In the genomic region with DNA sequence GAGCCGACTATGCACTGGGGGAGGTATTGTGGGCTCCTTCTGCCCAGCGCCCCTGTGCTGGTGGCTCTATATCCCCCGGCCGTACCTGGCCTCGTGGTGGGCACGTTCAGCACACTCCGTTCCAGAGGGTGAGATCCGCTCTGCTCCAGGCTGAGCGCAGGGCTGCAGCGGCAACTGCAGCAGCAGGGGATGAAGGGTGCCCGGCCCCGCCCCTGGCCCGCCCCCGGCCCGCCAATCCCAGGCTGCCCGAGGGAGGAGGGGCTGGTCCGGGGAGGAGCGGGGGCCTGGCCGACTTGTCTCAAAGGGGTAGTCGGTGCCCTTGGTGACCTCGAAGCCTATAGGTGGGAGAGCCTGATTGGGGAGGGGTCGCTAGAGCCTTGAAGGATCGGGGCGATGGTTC, we compare ENCODE assay signal across 9 mouse cellular contexts. TPM values are rescaled to one million over a fixed set of nuclear protein-coding genes. Genes with fewer than 3 reads are reported as not detected.
A peak's percentile ranks its signal among the peaks of the same experiment; 100 is the strongest.
DNase-seq lines count a peak whose midpoint lies in the region; ATAC-seq and TF ChIP-seq lines count a peak whose summit lies in the region.
"Had no signal": no experiment of that assay in that cellular context is flagged by ENCODE, and none has a peak within 500 bp of the region (broad histone marks: within the 10 kb centered on the region; RNA-seq: fewer than 3 reads in every experiment).

No protein-coding gene starts in this region.

- 1% methylated on average over 24 of the region's 24 CpGs for WGBS in forebrain, postnatal 0 days
- WGBS in hindbrain, embryonic 10.5 days, result under 1% methylated on average over 24 of the region's 24 CpGs
- under 1% methylated on average over 23 of the region's 24 CpGs for WGBS in limb, embryonic 13.5 days
- under 1% methylated on average over 24 of the region's 24 CpGs for WGBS in midbrain, postnatal 0 days

- H3K27ac ChIP-seq in forebrain, postnatal 0 days (ENCODE audit: low read depth, low read length), result peak overlapping the region; percentile 50; the same call in 1 of the 2 replicates
- H3K27ac ChIP-seq in hindbrain, embryonic 10.5 days, result peak overlapping the region; percentile 76
- H3K27ac ChIP-seq in limb, embryonic 13.5 days, result peak overlapping the region; percentile 28; the same call in 1 of the 2 replicates
- peak overlapping the region; percentile 65 for H3K27ac ChIP-seq in midbrain, postnatal 0 days (ENCODE audit: low read depth, low read length)

- peak overlapping the region; percentile 67 for H3K4me2 ChIP-seq in forebrain, postnatal 0 days (ENCODE audit: low read depth)
- H3K4me2 ChIP-seq in limb, embryonic 13.5 days (replicated peaks), result peak overlapping the region; percentile 94
- peak overlapping the region; percentile 62 for H3K4me2 ChIP-seq in midbrain, postnatal 0 days (ENCODE audit: low read depth, low read length, poor library complexity, severe bottlenecking)

- peak; percentile 94 for ATAC-seq in forebrain, postnatal 0 days
- peak; percentile 86 for ATAC-seq in limb, embryonic 13.5 days (ENCODE audit: low FRiP score, low read depth)
- ATAC-seq in midbrain, postnatal 0 days (ENCODE audit: low FRiP score), result peak; percentile 81

- H3K4me1 ChIP-seq in forebrain, postnatal 0 days (ENCODE audit: insufficient read depth), result peaks cover 18% of the 10 kb centered on the region
- H3K4me1 ChIP-seq in hindbrain, embryonic 10.5 days (replicated peaks), result peaks cover 75% of the 10 kb centered on the region
- H3K4me1 ChIP-seq in limb, embryonic 13.5 days, result peaks cover 35% of the 10 kb centered on the region
- peaks cover 5% of the 10 kb centered on the region for H3K4me1 ChIP-seq in midbrain, postnatal 0 days (ENCODE audit: insufficient read depth, low read length)

- no peak for TF ChIP-seq CTCF in forebrain, postnatal 0 days (IDR thresholded peaks at IDR 0.05; ENCODE audit: low read depth)
- no peak for TF ChIP-seq CTCF in midbrain, postnatal 0 days (IDR thresholded peaks at IDR 0.05)

- peak; percentile 39 for DNase-seq in right cerebral cortex, adult 18-20 months
- DNase-seq in right cerebral cortex, postnatal 36 days (ENCODE audit: low spot score in 2 of 2), result no peak
- DNase-seq in forebrain, postnatal 0 days, result peak; percentile 60
- DNase-seq in hindbrain, embryonic 10.5 days (ENCODE audit: low spot score), result peak; percentile 83
- peak; percentile 52 for DNase-seq in midbrain, postnatal 0 days (ENCODE audit: low spot score)
- no peak for DNase-seq in spleen, adult 12 weeks (ENCODE audit: low spot score)
- no peak for DNase-seq in natural killer cell, adult 2 months (ENCODE audit: low spot score in 2 of 2)

- no peaks in the 10 kb centered on the region; the same call in none of the 2 replicates for H3K27me3 ChIP-seq in forebrain, postnatal 0 days (ENCODE audit: insufficient read depth, low read length)
- H3K27me3 ChIP-seq in hindbrain, embryonic 10.5 days (ENCODE audit: insufficient read depth, poor library complexity, severe bottlenecking), result peaks cover 61% of the 10 kb centered on the region
- peaks cover 33% of the 10 kb centered on the region for H3K27me3 ChIP-seq in limb, embryonic 13.5 days
- peaks cover 7% of the 10 kb centered on the region for H3K27me3 ChIP-seq in midbrain, postnatal 0 days (ENCODE audit: insufficient read depth, low read length)

- H3K4me3 ChIP-seq in forebrain, postnatal 0 days (ENCODE audit: low read depth, low read length), result peak overlapping the region; percentile 44
- H3K4me3 ChIP-seq in hindbrain, embryonic 10.5 days, result peak overlapping the region; percentile 55
- peak overlapping the region; percentile 52 for H3K4me3 ChIP-seq in limb, embryonic 13.5 days
- H3K4me3 ChIP-seq in midbrain, postnatal 0 days (ENCODE audit: low read depth, low read length), result peak overlapping the region; percentile 41

- no peaks in the 10 kb centered on the region for H3K36me3 ChIP-seq in forebrain, postnatal 0 days (ENCODE audit: insufficient read depth)
- H3K36me3 ChIP-seq in hindbrain, embryonic 10.5 days, result no peaks in the 10 kb centered on the region
- H3K36me3 ChIP-seq in limb, embryonic 13.5 days, result no peaks in the 10 kb centered on the region
- no peaks in the 10 kb centered on the region for H3K36me3 ChIP-seq in midbrain, postnatal 0 days (ENCODE audit: insufficient read depth, low read length)

- peak overlapping the region; percentile 49 for H3K9ac ChIP-seq in forebrain, postnatal 0 days
- H3K9ac ChIP-seq in limb, embryonic 13.5 days, result peak overlapping the region; percentile 65
- peak overlapping the region; percentile 60 for H3K9ac ChIP-seq in midbrain, postnatal 0 days (replicated peaks; ENCODE audit: low read length, poor library complexity, severe bottlenecking)

- no peaks in the 10 kb centered on the region for H3K9me3 ChIP-seq in forebrain, postnatal 0 days (ENCODE audit: low read length)
- H3K9me3 ChIP-seq in hindbrain, embryonic 10.5 days, result no peaks in the 10 kb centered on the region
- H3K9me3 ChIP-seq in limb, embryonic 13.5 days, result no peaks in the 10 kb centered on the region
- H3K9me3 ChIP-seq in midbrain, postnatal 0 days (ENCODE audit: low read length), result no peaks in the 10 kb centered on the region

RNA-seq across cellular contexts. Expression of a gene that starts 2.1 kb away (rescaled TPM):
- total RNA-seq in forebrain, postnatal 0 days (2014; rRNA removed), result 43.5 and 60.9 TPM in 2 replicates
- 38.7 and 39.8 TPM in 2 replicates for polyA plus RNA-seq in forebrain, postnatal 0 days (2015; fragmentation: Nextera tagmentation; extraction: Ambion mirVana)
- polyA plus RNA-seq in hindbrain, embryonic 10.5 days (2016; fragmentation: Nextera tagmentation; extraction: Ambion mirVana), result 6.4 and 7.2 TPM in 2 replicates
- 4.3 and 5.3 TPM in 2 replicates for polyA plus RNA-seq in limb, embryonic 13.5 days (2015; fragmentation: Nextera tagmentation; extraction: Ambion mirVana)
- 70.0 and 94.5 TPM in 2 replicates for total RNA-seq in midbrain, postnatal 0 days (2014; rRNA removed)
- 37.6 and 44.6 TPM in 2 replicates for polyA plus RNA-seq in midbrain, postnatal 0 days (2015; fragmentation: Nextera tagmentation; extraction: Ambion mirVana)
- total RNA-seq: neutrophil, adult 5-6 weeks had no signal

RNA-seq across cellular contexts. Expression of a gene that starts 12.3 kb away (rescaled TPM):
- 0.24 TPM in 1 of 2 replicates, not detected in the other for total RNA-seq in forebrain, postnatal 0 days (2014; rRNA removed)
- polyA plus RNA-seq in forebrain, postnatal 0 days (2015; fragmentation: Nextera tagmentation; extraction: Ambion mirVana), result 0.73 and 1.8 TPM in 2 replicates
- 2.6 and 3.1 TPM in 2 replicates for polyA plus RNA-seq in hindbrain, embryonic 10.5 days (2016; fragmentation: Nextera tagmentation; extraction: Ambion mirVana)
- polyA plus RNA-seq in limb, embryonic 13.5 days (2015; fragmentation: Nextera tagmentation; extraction: Ambion mirVana), result 0.74 and 1.0 TPM in 2 replicates
- total RNA-seq in midbrain, postnatal 0 days (2014; rRNA removed), result 0.52 and 0.55 TPM in 2 replicates
- polyA plus RNA-seq in midbrain, postnatal 0 days (2015; fragmentation: Nextera tagmentation; extraction: Ambion mirVana), result 2.3 and 2.6 TPM in 2 replicates
- total RNA-seq: neutrophil, adult 5-6 weeks had no signal

RNA-seq across cellular contexts. Expression of a gene that starts 32.1 kb away (rescaled TPM):
- 200 and 223 TPM in 2 replicates for total RNA-seq in forebrain, postnatal 0 days (2014; rRNA removed)
- polyA plus RNA-seq in forebrain, postnatal 0 days (2015; fragmentation: Nextera tagmentation; extraction: Ambion mirVana), result 267 and 287 TPM in 2 replicates
- polyA plus RNA-seq in hindbrain, embryonic 10.5 days (2016; fragmentation: Nextera tagmentation; extraction: Ambion mirVana), result 554 and 640 TPM in 2 replicates
- 383 and 392 TPM in 2 replicates for polyA plus RNA-seq in limb, embryonic 13.5 days (2015; fragmentation: Nextera tagmentation; extraction: Ambion mirVana)
- 224 and 241 TPM in 2 replicates for total RNA-seq in midbrain, postnatal 0 days (2014; rRNA removed)
- 260 and 264 TPM in 2 replicates for polyA plus RNA-seq in midbrain, postnatal 0 days (2015; fragmentation: Nextera tagmentation; extraction: Ambion mirVana)

RNA-seq across cellular contexts. Expression of a gene that starts 43.1 kb away (rescaled TPM):
- 56.6 and 61.4 TPM in 2 replicates for total RNA-seq in forebrain, postnatal 0 days (2014; rRNA removed)
- 7.1 and 7.8 TPM in 2 replicates for polyA plus RNA-seq in forebrain, postnatal 0 days (2015; fragmentation: Nextera tagmentation; extraction: Ambion mirVana)
- polyA plus RNA-seq in hindbrain, embryonic 10.5 days (2016; fragmentation: Nextera tagmentation; extraction: Ambion mirVana), result 14.5 and 16.4 TPM in 2 replicates
- polyA plus RNA-seq in limb, embryonic 13.5 days (2015; fragmentation: Nextera tagmentation; extraction: Ambion mirVana), result 31.8 and 32.1 TPM in 2 replicates
- total RNA-seq in midbrain, postnatal 0 days (2014; rRNA removed), result 115 and 120 TPM in 2 replicates
- 13.5 and 14.1 TPM in 2 replicates for polyA plus RNA-seq in midbrain, postnatal 0 days (2015; fragmentation: Nextera tagmentation; extraction: Ambion mirVana)

RNA-seq across cellular contexts. Expression of a gene that starts 58.2 kb away (rescaled TPM):
- 6.5 and 6.6 TPM in 2 replicates for total RNA-seq in forebrain, postnatal 0 days (2014; rRNA removed)
- polyA plus RNA-seq in forebrain, postnatal 0 days (2015; fragmentation: Nextera tagmentation; extraction: Ambion mirVana), result 3.9 and 4.4 TPM in 2 replicates
- 3.9 and 5.2 TPM in 2 replicates for polyA plus RNA-seq in hindbrain, embryonic 10.5 days (2016; fragmentation: Nextera tagmentation; extraction: Ambion mirVana)
- 8.0 and 8.6 TPM in 2 replicates for polyA plus RNA-seq in limb, embryonic 13.5 days (2015; fragmentation: Nextera tagmentation; extraction: Ambion mirVana)
- total RNA-seq in midbrain, postnatal 0 days (2014; rRNA removed), result 5.7 and 16.7 TPM in 2 replicates
- polyA plus RNA-seq in midbrain, postnatal 0 days (2015; fragmentation: Nextera tagmentation; extraction: Ambion mirVana), result 4.0 and 5.1 TPM in 2 replicates

Comparison
In these comparisons a context has a peak if more than half of its experiments do, and no peak if none do; other contexts are left out.
1. DNase-seq: peak in right cerebral cortex, adult 18-20 months (single experiment), forebrain, postnatal 0 days (single experiment), hindbrain, embryonic 10.5 days (single experiment) and midbrain, postnatal 0 days (single experiment); none in right cerebral cortex, postnatal 36 days (0 of 2), spleen, adult 12 weeks (single experiment) and natural killer cell, adult 2 months (0 of 2).
2. Peak in every context shown above with its lines, with median percentiles within 50 percentile points of each other: ATAC-seq, H3K27ac ChIP-seq, H3K4me2 ChIP-seq, H3K4me3 ChIP-seq and H3K9ac ChIP-seq.